Mouse (Mus musculus) heart, postnatal 0 days (tissue): ENCODE data around the gene Josd2. TPM values are rescaled to one million over a fixed set of nuclear protein-coding genes. Genes with fewer than 3 reads are reported as not detected.

Source experiments
- ATAC-seq: fragments of 200-750 bp; cut with Nextera tagmentation; 2 replicates; pipeline ENCODE4 v1.8.0; 2017; ENCODE audit warnings: low read depth, moderate number of reproducible peaks, moderate library complexity; ENCODE audit not compliant: insufficient read depth
- DNase-seq: peaks from one replicate; pipeline ENCODE4 v3.0.0-alpha.2; 2016; ENCODE audit warnings: low spot score
- H3K27ac ChIP-seq: fragments of 300-500 bp; sonication (generic); 2 replicates; pipeline ENCODE4 v1.5.1; 2014; ENCODE audit warnings: low read depth, mild to moderate bottlenecking
- H3K27me3 ChIP-seq: fragments of 300-500 bp; sonication (generic); 2 replicates; pipeline ENCODE4 v1.6.1; 2014; ENCODE audit warnings: low read length, mixed read lengths; ENCODE audit not compliant: control insufficient read depth, insufficient read depth
- H3K36me3 ChIP-seq: fragments of 300-500 bp; sonication (generic); replicated peaks from 2 replicates; pipeline ENCODE4 v1.6.1; 2014; ENCODE audit warnings: low read length, mixed read lengths; ENCODE audit not compliant: control insufficient read depth, insufficient read depth
- H3K4me1 ChIP-seq: fragments of 300-500 bp; sonication (generic); 2 replicates; pipeline ENCODE4 v1.6.1; 2014; ENCODE audit warnings: antibody characterized with exemption; ENCODE audit not compliant: control insufficient read depth, insufficient read depth
- H3K4me2 ChIP-seq: fragments of 300-500 bp; sonication (generic); 2 replicates; pipeline ENCODE4 v1.6.1; 2014; ENCODE audit warnings: low read depth, mild to moderate bottlenecking, low read length, moderate library complexity
- H3K4me3 ChIP-seq: fragments of 300-500 bp; sonication (generic); 2 replicates; pipeline ENCODE4 v1.5.1; 2014; ENCODE audit warnings: low read depth, low read length
- H3K9ac ChIP-seq: fragments of 300-500 bp; sonication (generic); replicated peaks from 2 replicates; pipeline ENCODE4 v1.6.1; 2014; ENCODE audit warnings: low read depth, low read length, mixed read lengths
- H3K9me3 ChIP-seq: fragments of 300-500 bp; sonication (generic); replicated peaks from 2 replicates; pipeline ENCODE4 v1.6.1; 2016; ENCODE audit warnings: low read length; ENCODE audit not compliant: control insufficient read depth
- CTCF ChIP-seq: IDR thresholded peaks from 2 replicates; pipeline ENCODE4 v1.5.1; 2016; ENCODE audit warnings: antibody characterized with exemption, control low read depth, low read depth
- EP300 ChIP-seq: IDR thresholded peaks from 2 replicates; pipeline ENCODE4 v1.6.1; 2016; ENCODE audit warnings: antibody characterized with exemption, low read depth
- WGBS: fragments of 180-500 bp; shearing (Covaris S2); extraction: QIAGEN DNeasy Blood & Tissue Kit; methylation state at CpG from one replicate; pipeline ENCODE4 v1.1.7; 2014; 5-methylcytosine and 5-hydroxymethylcytosine counted together
- polyA plus RNA-seq: library from polyadenylated mRNA; unstranded; fragments of >200 nt; fragmentation: Nextera tagmentation; extraction: Ambion mirVana; gene quantifications from 2 replicates; pipeline ENCODE4 v1.2.1, GENCODE M21; 2015
- total RNA-seq: library from RNA; depleted of rRNA; stranded (reverse); fragments of >200 nt; gene quantifications from 2 replicates; pipeline ENCODE4 v1.2.3, GENCODE M21; 2014; ENCODE audit warnings: low replicate concordance

Gene Josd2
- total and polyA plus RNA-seq, 2 experiments from 2014 or later = 91.2 to 123 TPM

- no peak overlapping the region for H3K27ac ChIP-seq
- peaks cover 68% of the 10 kb centered on the region for H3K27me3 ChIP-seq
- H3K4me3 ChIP-seq = peak overlapping the region; percentile 43
- no peak overlapping the region for H3K4me2 ChIP-seq
- no peaks in the 10 kb centered on the region for H3K9me3 ChIP-seq
- H3K36me3 ChIP-seq = no peaks in the 10 kb centered on the region
- H3K4me1 ChIP-seq = no peaks in the 10 kb centered on the region
- DNase-seq (no peak), ATAC-seq (no peak)
- no peak for TF ChIP-seq EP300
- TF ChIP-seq CTCF = no peak
- no peak overlapping the region for H3K9ac ChIP-seq
- WGBS = 5% methylated on average over 29 of the region's 32 CpGs
These were observed 38.0 kb upstream of the Josd2 start for GRCm38 (mm10) chr7:44429534-44430488.

DNA sequence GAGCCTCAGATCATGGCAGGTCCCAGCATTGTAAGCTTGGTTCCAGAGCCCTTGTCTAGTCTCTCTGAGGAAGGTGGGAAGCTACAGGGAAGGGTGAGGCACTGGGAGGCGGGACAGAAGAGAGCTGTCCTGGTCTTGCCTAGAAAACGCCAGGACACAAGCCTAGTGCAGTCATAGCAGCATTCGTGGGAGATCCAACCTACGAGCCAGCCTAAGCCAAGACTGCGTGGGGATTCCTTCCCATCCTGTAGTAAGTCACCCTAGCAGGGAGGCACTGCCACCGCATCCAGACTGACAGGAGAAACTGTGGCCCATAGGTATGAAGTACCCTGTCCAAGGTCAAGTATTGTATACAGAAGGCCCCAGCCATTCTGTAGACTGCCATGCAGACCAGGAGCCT lies 35.2 kb upstream of the Josd2 start:
- Histone ChIP-seq H3K36me3 (no peaks in the 10 kb centered on the region), H3K9ac (no peak overlapping the region), H3K27me3 (peaks cover 51% of the 10 kb centered on the region), H3K4me2 (no peak overlapping the region), H3K9me3 (no peaks in the 10 kb centered on the region), H3K4me1 (no peaks in the 10 kb centered on the region), H3K27ac (no peak overlapping the region), H3K4me3 (no peak overlapping the region)
- ATAC-seq = no peak
- 71% methylated on average over 6 of the region's 6 CpGs for WGBS
- no peak for TF ChIP-seq CTCF
- DNase-seq = no peak

DNA sequence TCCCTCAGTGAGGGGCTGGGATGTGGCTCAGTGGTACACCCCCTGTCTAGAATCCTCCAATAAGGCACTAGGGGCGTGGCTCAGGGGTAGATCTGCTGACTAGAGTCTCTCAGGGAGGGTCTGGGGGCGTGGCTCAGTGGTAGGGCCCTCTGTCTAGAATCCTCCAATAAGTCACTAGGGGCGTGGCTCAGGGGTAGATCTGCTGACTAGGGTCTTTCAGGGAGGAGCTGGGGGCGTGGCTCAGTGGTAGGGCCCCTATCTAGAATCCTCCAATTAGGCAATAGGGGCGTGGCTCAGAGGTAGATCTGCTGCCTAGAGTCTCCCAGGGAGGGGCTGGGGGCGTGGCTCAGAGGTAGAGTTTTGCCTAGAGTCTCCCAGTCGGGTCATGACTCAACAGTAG lies 34.4 kb upstream of the Josd2 start:
- 3% methylated on average over 7 of the region's 7 CpGs for WGBS
- Histone ChIP-seq H3K9me3 (no peaks in the 10 kb centered on the region), H3K36me3 (no peaks in the 10 kb centered on the region), H3K27ac (no peak overlapping the region), H3K27me3 (peaks cover 43% of the 10 kb centered on the region), H3K4me1 (no peaks in the 10 kb centered on the region), H3K4me3 (no peak overlapping the region), H3K4me2 (no peak overlapping the region), H3K9ac (no peak overlapping the region)
- ATAC-seq = no peak
- TF ChIP-seq CTCF (no peak), EP300 (no peak)
- no peak for DNase-seq

- 73% methylated on average over 9 of the region's 9 CpGs for WGBS
- Histone ChIP-seq H3K4me2 (no peak overlapping the region), H3K27me3 (peaks cover 41% of the 10 kb centered on the region), H3K9me3 (no peaks in the 10 kb centered on the region), H3K4me1 (no peaks in the 10 kb centered on the region), H3K9ac (no peak overlapping the region), H3K36me3 (no peaks in the 10 kb centered on the region), H3K27ac (no peak overlapping the region), H3K4me3 (no peak overlapping the region)
- TF ChIP-seq EP300 = no peak
- TF ChIP-seq CTCF = no peak
- no peak for ATAC-seq
- no peak for DNase-seq
These were observed 33.7 kb upstream of the Josd2 start for GRCm38 (mm10) chr7:44434089-44434488.

GRCm38 (mm10) chr7:44435796-44436195 lies 32.0 kb upstream of the Josd2 start:
- Histone ChIP-seq H3K27me3 (peaks cover 28% of the 10 kb centered on the region), H3K4me3 (no peak overlapping the region), H3K9me3 (no peaks in the 10 kb centered on the region), H3K4me1 (no peaks in the 10 kb centered on the region), H3K9ac (no peak overlapping the region), H3K27ac (no peak overlapping the region), H3K4me2 (no peak overlapping the region), H3K36me3 (no peaks in the 10 kb centered on the region)
- WGBS = 65% methylated on average over 5 of the region's 5 CpGs
- TF ChIP-seq CTCF (no peak), EP300 (no peak)
- ATAC-seq (no peak), DNase-seq (no peak)

GRCm38 (mm10) chr7:44436267-44436666 lies 31.5 kb upstream of the Josd2 start:
- Histone ChIP-seq H3K4me1 (no peaks in the 10 kb centered on the region), H3K4me3 (no peak overlapping the region), H3K9me3 (no peaks in the 10 kb centered on the region), H3K27ac (no peak overlapping the region), H3K9ac (no peak overlapping the region), H3K36me3 (no peaks in the 10 kb centered on the region), H3K27me3 (peaks cover 24% of the 10 kb centered on the region), H3K4me2 (no peak overlapping the region)
- TF ChIP-seq CTCF = peak; percentile 39
- TF ChIP-seq EP300 = no peak
- WGBS = 12% methylated on average over 1 of the region's 1 CpGs
- ATAC-seq (no peak), DNase-seq (no peak)
